ENCODE assay signal across 8 mouse cellular contexts in genomic region chr17:84272557-84273261, GRCm38 (mm10).
DNase-seq lines count a peak whose midpoint lies in the region; ATAC-seq lines count a peak whose summit lies in the region.

No protein-coding gene starts in this region.

- DNase-seq in midbrain, embryonic 14.5 days = peak; percentile 37
- peak; percentile 72 to 80 for DNase-seq in heart, postnatal 10 days
- peak; percentile 73 for DNase-seq in naive thymus-derived CD4-positive, alpha-beta T cell, adult 2 months (ENCODE audit: low read depth)
- DNase-seq in embryo, embryonic 11 days = no peak
- no peak for DNase-seq in urinary bladder, adult 2 months (ENCODE audit: low spot score)

- no peak overlapping the region for H3K4me3 ChIP-seq in forebrain, embryonic 16.5 days (replicated peaks; ENCODE audit: low read length)
- no peak overlapping the region for H3K4me3 ChIP-seq in forebrain, embryonic 13.5 days
- no peak overlapping the region for H3K4me3 ChIP-seq in midbrain, embryonic 14.5 days (replicated peaks; ENCODE audit: low read depth, low read length)
- no peak overlapping the region for H3K4me3 ChIP-seq in midbrain, embryonic 16.5 days (ENCODE audit: low read depth, low read length)

- 0 out of 2 replicates have a peak overlapping the region, but pooled peaks have one; percentile 17 for H3K27ac ChIP-seq in forebrain, embryonic 16.5 days (ENCODE audit: low read length)
- no peak overlapping the region for H3K27ac ChIP-seq in forebrain, embryonic 13.5 days
- H3K27ac ChIP-seq in midbrain, embryonic 14.5 days (replicated peaks; ENCODE audit: low read depth, low read length) = no peak overlapping the region
- no peak overlapping the region for H3K27ac ChIP-seq in midbrain, embryonic 16.5 days (ENCODE audit: low read length)

- no peak overlapping the region for H3K9ac ChIP-seq in forebrain, embryonic 16.5 days (replicated peaks; ENCODE audit: low read depth, low read length)
- H3K9ac ChIP-seq in forebrain, embryonic 13.5 days = no peak overlapping the region
- no peak overlapping the region for H3K9ac ChIP-seq in midbrain, embryonic 14.5 days (replicated peaks; ENCODE audit: low read length)
- no peak overlapping the region for H3K9ac ChIP-seq in midbrain, embryonic 16.5 days (ENCODE audit: low read depth, low read length)

- WGBS in forebrain, embryonic 16.5 days = 42% methylated on average over 5 of the region's 5 CpGs
- WGBS in forebrain, embryonic 13.5 days = 67% methylated on average over 5 of the region's 5 CpGs
- WGBS in midbrain, embryonic 14.5 days = 79% methylated on average over 5 of the region's 5 CpGs
- 71% methylated on average over 5 of the region's 5 CpGs for WGBS in midbrain, embryonic 16.5 days

- no peaks in the 10 kb centered on the region for H3K36me3 ChIP-seq in forebrain, embryonic 16.5 days (ENCODE audit: control insufficient read depth, insufficient read depth)
- peaks cover 6% of the 10 kb centered on the region; the same call in 1 of the 2 replicates for H3K36me3 ChIP-seq in forebrain, embryonic 13.5 days (ENCODE audit: poor library complexity, severe bottlenecking)
- no peaks in the 10 kb centered on the region for H3K36me3 ChIP-seq in midbrain, embryonic 14.5 days (ENCODE audit: control insufficient read depth, insufficient read depth, low read length)
- H3K36me3 ChIP-seq in midbrain, embryonic 16.5 days (ENCODE audit: control insufficient read depth, insufficient read depth, low read length) = no peaks in the 10 kb centered on the region

- no peaks in the 10 kb centered on the region for H3K27me3 ChIP-seq in forebrain, embryonic 16.5 days (replicated peaks; ENCODE audit: control insufficient read depth, insufficient read depth, low read length)
- H3K27me3 ChIP-seq in forebrain, embryonic 13.5 days = no peaks in the 10 kb centered on the region
- no peaks in the 10 kb centered on the region for H3K27me3 ChIP-seq in midbrain, embryonic 14.5 days (ENCODE audit: control insufficient read depth, insufficient read depth, low read length)
- H3K27me3 ChIP-seq in midbrain, embryonic 16.5 days (ENCODE audit: control insufficient read depth, insufficient read depth, low read depth, low read length) = no peaks in the 10 kb centered on the region

- peaks cover 13% of the 10 kb centered on the region for H3K4me1 ChIP-seq in forebrain, embryonic 16.5 days (replicated peaks; ENCODE audit: control insufficient read depth, insufficient read depth, low read length)
- H3K4me1 ChIP-seq in forebrain, embryonic 13.5 days = peaks cover 27% of the 10 kb centered on the region
- peaks cover 8% of the 10 kb centered on the region for H3K4me1 ChIP-seq in midbrain, embryonic 14.5 days (ENCODE audit: control insufficient read depth, insufficient read depth, low read length)
- peaks cover 6% of the 10 kb centered on the region for H3K4me1 ChIP-seq in midbrain, embryonic 16.5 days (ENCODE audit: control insufficient read depth, insufficient read depth, low read length)

- H3K4me2 ChIP-seq in forebrain, embryonic 16.5 days (ENCODE audit: low read length) = no peak overlapping the region
- H3K4me2 ChIP-seq in forebrain, embryonic 13.5 days = no peak overlapping the region
- H3K4me2 ChIP-seq in midbrain, embryonic 14.5 days (ENCODE audit: low read length) = no peak overlapping the region
- H3K4me2 ChIP-seq in midbrain, embryonic 16.5 days (ENCODE audit: low read length) = no peak overlapping the region

- H3K9me3 ChIP-seq in forebrain, embryonic 16.5 days (ENCODE audit: control insufficient read depth, low read length) = no peaks in the 10 kb centered on the region
- H3K9me3 ChIP-seq in forebrain, embryonic 13.5 days (replicated peaks) = no peaks in the 10 kb centered on the region
- H3K9me3 ChIP-seq in midbrain, embryonic 14.5 days (ENCODE audit: control insufficient read depth, low read length) = no peaks in the 10 kb centered on the region
- H3K9me3 ChIP-seq in midbrain, embryonic 16.5 days (replicated peaks; ENCODE audit: control insufficient read depth, low read length, poor library complexity, severe bottlenecking) = no peaks in the 10 kb centered on the region

- intact Hi-C loops in heart, postnatal 10 days (cut with DNase I) = loop anchor here (5.0 kb wide), 1 partner anchor 110 kb away; no protein-coding TSS in a partner anchor

- ATAC-seq in forebrain, embryonic 16.5 days = peak; percentile 59; the same call in 1 of the 2 replicates
- no peak for ATAC-seq in forebrain, embryonic 13.5 days
- ATAC-seq in midbrain, embryonic 14.5 days (ENCODE audit: low FRiP score, low TSS enrichment) = no peak
- ATAC-seq in midbrain, embryonic 16.5 days = no peak

Comparison
In these comparisons a context has a peak if more than half of its experiments do, and no peak if none do; other contexts are left out.
1. DNase-seq: peak in midbrain, embryonic 14.5 days (single experiment), heart, postnatal 10 days (2 of 2) and naive thymus-derived CD4-positive, alpha-beta T cell, adult 2 months (single experiment); none in embryo, embryonic 11 days (single experiment) and urinary bladder, adult 2 months (single experiment).